Mouse (Mus musculus): Measurements from ENCODE around the gene Cep95. TPM values are rescaled to one million over a fixed set of nuclear protein-coding genes. Genes with fewer than 3 reads are reported as not detected.
"Not testable (repeated sequence)": the region's sequence is repeated elsewhere in the genome, so short reads cannot be mapped to it uniquely, and the experiment has no call there.

Cep95 gene
- polyA plus RNA-seq, 1 experiment from 2014 or later = 18.7 TPM

DNA sequence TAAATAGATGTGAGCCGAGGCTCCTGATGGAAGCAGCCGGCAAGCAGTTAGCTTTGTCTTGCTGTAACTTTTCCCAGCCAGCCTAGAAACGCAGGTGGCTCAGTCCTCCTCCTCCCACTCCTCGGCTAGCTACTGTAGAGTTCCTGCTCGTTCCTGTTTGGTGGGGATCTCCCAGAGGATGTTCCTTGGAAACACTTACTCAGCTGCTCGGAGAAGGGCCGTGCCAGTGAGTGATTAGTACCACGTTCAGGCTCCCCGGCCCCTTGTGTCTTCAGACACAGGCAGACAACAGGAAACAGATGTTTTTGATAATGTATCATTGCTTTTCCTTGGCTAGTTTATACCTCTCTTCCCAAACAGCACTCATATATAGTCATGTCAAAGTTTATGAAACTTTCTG is 6.6 kb downstream of the Cep95 start:
- Histone ChIP-seq H3K36me3 (replicated peaks) (peaks cover 90% of the 10 kb centered on the region), H3K4me1 (peaks cover 6% of the 10 kb centered on the region), H3K9me3 (peaks cover 7% of the 10 kb centered on the region; the same call in 1 of the 2 replicates), H3K27me3 (ENCODE audit: poor library complexity, severe bottlenecking) (no peaks in the 10 kb centered on the region), H3K27ac (no peak overlapping the region), H3K4me3 (no peak overlapping the region)
- DNase-seq (ENCODE audit: extremely low spot score, low spot score) = no peak
- WGBS = 62% methylated on average over 9 of the region's 9 CpGs

GRCm38 (mm10) chr11:106802069-106802627 is 13.1 kb downstream of the Cep95 start:
- Histone ChIP-seq H3K4me1 (no peaks in the 10 kb centered on the region), H3K27ac (no peak overlapping the region), H3K9me3 (peaks cover 7% of the 10 kb centered on the region; the same call in 1 of the 2 replicates), H3K27me3 (ENCODE audit: poor library complexity, severe bottlenecking) (no peaks in the 10 kb centered on the region), H3K4me3 (no peak overlapping the region), H3K36me3 (replicated peaks) (peaks cover 91% of the 10 kb centered on the region)
- WGBS = 94% methylated on average over 10 of the region's 10 CpGs
- DNase-seq (ENCODE audit: extremely low spot score, low spot score) = no peak

DNA sequence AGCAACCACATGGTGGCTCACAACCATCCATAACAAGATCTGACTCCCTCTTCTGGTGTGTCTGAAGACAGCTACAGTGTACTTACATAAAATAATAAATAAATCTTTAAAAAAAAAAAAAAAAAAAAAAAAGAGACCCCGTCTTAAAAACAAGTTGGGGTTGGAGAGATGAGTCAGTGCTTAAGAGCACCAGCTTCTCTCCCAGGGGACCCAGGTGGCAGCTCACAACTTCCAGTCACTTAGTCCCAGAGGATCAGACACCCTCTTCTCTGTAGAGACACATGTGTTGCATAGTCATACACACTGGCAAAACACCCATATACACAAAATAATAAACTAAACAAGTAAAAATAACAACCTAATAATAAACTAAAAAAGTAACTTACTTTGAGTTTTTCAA is 18.4 kb downstream of the Cep95 start:
- not testable (repeated sequence) for DNase-seq (ENCODE audit: extremely low spot score, low spot score); H3K4me1 ChIP-seq; H3K27ac ChIP-seq; H3K27me3 ChIP-seq (ENCODE audit: poor library complexity, severe bottlenecking); H3K4me3 ChIP-seq; H3K9me3 ChIP-seq
- peaks cover 86% of the 10 kb centered on the region for H3K36me3 ChIP-seq (replicated peaks)
- 75% methylated on average over 1 of the region's 1 CpGs for WGBS

DNA sequence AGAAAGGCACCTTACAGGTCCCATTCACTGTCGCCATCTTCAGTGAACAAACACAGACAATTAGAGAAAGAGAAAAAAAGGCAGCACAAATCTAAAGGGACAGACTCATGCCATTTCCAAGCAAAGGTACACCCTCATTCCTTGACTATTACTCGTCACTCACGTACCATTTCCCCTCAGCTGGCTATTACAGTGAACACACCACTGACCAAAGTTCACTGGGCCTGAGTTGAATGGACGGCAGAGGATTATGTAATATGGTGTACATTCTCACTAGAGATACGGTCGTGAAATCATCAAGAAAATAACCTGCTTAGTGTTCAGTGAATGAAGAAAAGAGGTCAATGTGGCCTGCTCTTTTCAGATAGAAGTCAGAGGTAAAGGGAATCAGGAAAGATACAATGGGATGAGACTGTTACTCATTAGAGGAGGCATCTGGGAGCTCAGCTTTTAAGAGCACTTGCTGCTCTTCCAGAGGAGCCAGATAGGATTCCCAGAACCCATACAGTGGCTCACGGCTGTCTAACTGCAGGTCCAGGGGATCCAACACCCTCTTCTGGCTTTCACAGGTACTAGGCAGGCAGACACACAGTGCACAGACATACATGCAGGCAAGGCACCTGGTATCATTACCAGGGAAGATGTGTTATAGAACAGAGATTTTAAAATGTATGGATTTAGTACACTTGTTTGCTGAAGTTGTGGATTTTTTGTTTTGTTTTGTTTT is 23.5 kb downstream of the Cep95 start:
- H3K4me3 ChIP-seq = no peak overlapping the region
- peaks cover 8% of the 10 kb centered on the region for H3K4me1 ChIP-seq
- H3K9me3 ChIP-seq = no peaks in the 10 kb centered on the region
- peaks cover 97% of the 10 kb centered on the region for H3K36me3 ChIP-seq (replicated peaks)
- no peak for DNase-seq (ENCODE audit: extremely low spot score, low spot score)
- no peak overlapping the region for H3K27ac ChIP-seq
- 92% methylated on average over 7 of the region's 7 CpGs for WGBS
- H3K27me3 ChIP-seq (ENCODE audit: poor library complexity, severe bottlenecking) = no peaks in the 10 kb centered on the region

- H3K4me1 ChIP-seq = peaks cover 8% of the 10 kb centered on the region; the same call in 1 of the 2 replicates
- no peak overlapping the region for H3K27ac ChIP-seq
- no peak for DNase-seq (ENCODE audit: extremely low spot score, low spot score)
- H3K9me3 ChIP-seq = no peaks in the 10 kb centered on the region
- no peaks in the 10 kb centered on the region for H3K27me3 ChIP-seq (ENCODE audit: poor library complexity, severe bottlenecking)
- H3K4me3 ChIP-seq = no peak overlapping the region
- peaks cover 100% of the 10 kb centered on the region for H3K36me3 ChIP-seq (replicated peaks)
- WGBS = 77% methylated on average over 14 of the region's 14 CpGs
These were observed 25.7 kb downstream of the Cep95 start for GRCm38 (mm10) chr11:106814601-106815320.

- Histone ChIP-seq H3K4me1 (peaks cover 8% of the 10 kb centered on the region; the same call in 1 of the 2 replicates), H3K27ac (no peak overlapping the region), H3K4me3 (no peak overlapping the region), H3K36me3 (replicated peaks) (peaks cover 100% of the 10 kb centered on the region), H3K27me3 (ENCODE audit: poor library complexity, severe bottlenecking) (no peaks in the 10 kb centered on the region), H3K9me3 (no peaks in the 10 kb centered on the region)
- WGBS = 93% methylated on average over 2 of the region's 2 CpGs
- DNase-seq (ENCODE audit: extremely low spot score, low spot score) = no peak
These were observed 26.3 kb downstream of the Cep95 start for GRCm38 (mm10) chr11:106815331-106815730.

DNA sequence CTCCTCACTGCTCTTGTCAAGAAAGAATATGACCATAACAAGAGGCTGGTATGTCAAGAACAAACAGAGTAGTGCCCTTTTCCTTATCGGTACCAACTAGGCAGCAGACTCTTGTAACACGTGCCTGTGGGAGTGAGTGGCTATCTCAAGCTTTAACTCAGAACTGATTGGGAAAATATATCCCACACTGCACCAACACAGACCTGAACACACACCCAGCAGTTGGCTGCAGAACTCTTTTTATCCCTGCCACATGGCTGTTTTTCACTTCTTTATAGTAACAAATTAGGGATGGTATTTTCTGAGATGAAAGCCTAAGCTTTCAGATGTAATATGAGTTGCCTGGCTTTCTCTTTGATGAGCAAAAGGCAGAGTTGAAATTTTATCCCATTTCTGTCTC is 26.7 kb downstream of the Cep95 start:
- no peaks in the 10 kb centered on the region for H3K9me3 ChIP-seq
- H3K4me3 ChIP-seq = no peak overlapping the region
- WGBS = 85% methylated on average over 2 of the region's 2 CpGs
- H3K36me3 ChIP-seq (replicated peaks) = peaks cover 100% of the 10 kb centered on the region
- no peak overlapping the region for H3K27ac ChIP-seq
- peaks cover 8% of the 10 kb centered on the region; the same call in 1 of the 2 replicates for H3K4me1 ChIP-seq
- no peaks in the 10 kb centered on the region for H3K27me3 ChIP-seq (ENCODE audit: poor library complexity, severe bottlenecking)
- no peak for DNase-seq (ENCODE audit: extremely low spot score, low spot score)

GRCm38 (mm10) chr11:106816316-106816715 is 27.3 kb downstream of the Cep95 start:
- Histone ChIP-seq H3K36me3 (replicated peaks) (peaks cover 100% of the 10 kb centered on the region), H3K9me3 (no peaks in the 10 kb centered on the region), H3K4me3 (no peak overlapping the region), H3K27ac (no peak overlapping the region), H3K27me3 (ENCODE audit: poor library complexity, severe bottlenecking) (no peaks in the 10 kb centered on the region), H3K4me1 (peaks cover 8% of the 10 kb centered on the region; the same call in 1 of the 2 replicates)
- DNase-seq (ENCODE audit: extremely low spot score, low spot score) = no peak
- WGBS = 82% methylated on average over 7 of the region's 7 CpGs

- WGBS = 90% methylated on average over 3 of the region's 3 CpGs
- no peak overlapping the region for H3K27ac ChIP-seq
- peaks cover 8% of the 10 kb centered on the region; the same call in 1 of the 2 replicates for H3K4me1 ChIP-seq
- DNase-seq (ENCODE audit: extremely low spot score, low spot score) = no peak
- H3K9me3 ChIP-seq = no peaks in the 10 kb centered on the region
- peaks cover 98% of the 10 kb centered on the region for H3K36me3 ChIP-seq (replicated peaks)
- H3K4me3 ChIP-seq = no peak overlapping the region
- no peaks in the 10 kb centered on the region for H3K27me3 ChIP-seq (ENCODE audit: poor library complexity, severe bottlenecking)
These were observed 28.1 kb downstream of the Cep95 start for GRCm38 (mm10) chr11:106817156-106817555.

DNA sequence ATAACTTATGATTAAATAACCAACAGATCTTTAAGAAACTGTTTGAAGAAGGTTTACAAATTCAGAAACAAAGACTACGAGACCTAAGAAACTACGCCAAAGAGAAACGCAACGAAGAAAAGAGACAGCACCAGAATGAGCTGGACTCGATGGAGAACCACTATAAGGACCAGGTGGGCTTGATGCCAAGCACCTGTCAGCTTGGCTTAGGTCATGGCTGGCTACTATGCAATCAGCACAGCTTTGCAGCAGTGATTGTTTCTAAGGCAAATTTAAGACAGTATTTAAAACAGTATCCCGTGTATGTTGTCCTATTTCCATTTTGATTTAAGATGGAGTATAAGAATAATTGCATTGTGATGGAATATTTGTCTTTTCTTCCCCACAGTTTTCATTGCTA is 28.8 kb downstream of the Cep95 start:
- no peak for DNase-seq (ENCODE audit: extremely low spot score, low spot score)
- no peaks in the 10 kb centered on the region for H3K27me3 ChIP-seq (ENCODE audit: poor library complexity, severe bottlenecking)
- 96% methylated on average over 6 of the region's 6 CpGs for WGBS
- H3K36me3 ChIP-seq (replicated peaks) = peaks cover 98% of the 10 kb centered on the region
- peaks cover 8% of the 10 kb centered on the region; the same call in 1 of the 2 replicates for H3K4me1 ChIP-seq
- no peak overlapping the region for H3K27ac ChIP-seq
- H3K9me3 ChIP-seq = no peaks in the 10 kb centered on the region
- no peak overlapping the region for H3K4me3 ChIP-seq

- Histone ChIP-seq H3K27ac (no peak overlapping the region), H3K27me3 (ENCODE audit: poor library complexity, severe bottlenecking) (no peaks in the 10 kb centered on the region), H3K4me3 (no peak overlapping the region), H3K9me3 (no peaks in the 10 kb centered on the region), H3K36me3 (replicated peaks) (peaks cover 98% of the 10 kb centered on the region), H3K4me1 (peaks cover 8% of the 10 kb centered on the region; the same call in 1 of the 2 replicates)
- WGBS = 94% methylated on average over 9 of the region's 9 CpGs
- no peak for DNase-seq (ENCODE audit: extremely low spot score, low spot score)
These were observed 29.3 kb downstream of the Cep95 start for GRCm38 (mm10) chr11:106818341-106818740.

DNA sequence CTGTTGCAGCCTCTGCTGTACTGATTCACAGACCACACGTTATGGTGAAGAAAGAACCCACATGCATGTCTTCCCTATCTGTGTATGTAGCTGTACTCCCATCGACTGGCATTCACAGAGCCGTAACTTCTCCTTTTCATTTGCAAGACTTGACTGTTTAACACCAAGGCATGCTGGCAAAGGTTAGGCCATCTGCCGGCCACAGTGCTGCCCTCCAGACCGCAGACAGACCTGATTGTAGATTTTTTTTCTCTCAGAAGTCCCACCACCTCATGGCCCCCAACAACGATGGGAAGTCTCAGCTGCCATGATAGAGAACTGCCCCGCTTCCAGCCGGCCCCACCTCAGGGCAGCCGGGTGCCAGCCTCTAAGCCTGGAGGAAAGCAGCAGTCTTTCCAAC is 30.5 kb downstream of the Cep95 start:
- H3K36me3 ChIP-seq (replicated peaks) = peaks cover 97% of the 10 kb centered on the region
- 95% methylated on average over 9 of the region's 9 CpGs for WGBS
- no peak for DNase-seq (ENCODE audit: extremely low spot score, low spot score)
- peaks cover 7% of the 10 kb centered on the region; the same call in 1 of the 2 replicates for H3K4me1 ChIP-seq
- H3K27ac ChIP-seq = no peak overlapping the region
- no peaks in the 10 kb centered on the region for H3K9me3 ChIP-seq
- no peak overlapping the region for H3K4me3 ChIP-seq
- no peaks in the 10 kb centered on the region for H3K27me3 ChIP-seq (ENCODE audit: poor library complexity, severe bottlenecking)

GRCm38 (mm10) chr11:106820252-106820651 is 31.2 kb downstream of the Cep95 start:
- no peak overlapping the region for H3K4me3 ChIP-seq
- no peak for DNase-seq (ENCODE audit: extremely low spot score, low spot score)
- H3K27ac ChIP-seq = no peak overlapping the region
- H3K4me1 ChIP-seq = 0 out of 2 replicates have a peak, but pooled peaks cover under 1% of the 10 kb centered on the region
- H3K36me3 ChIP-seq (replicated peaks) = peaks cover 97% of the 10 kb centered on the region
- WGBS = 93% methylated on average over 6 of the region's 6 CpGs
- no peaks in the 10 kb centered on the region for H3K9me3 ChIP-seq
- H3K27me3 ChIP-seq (ENCODE audit: poor library complexity, severe bottlenecking) = no peaks in the 10 kb centered on the region

All from forebrain, embryonic 10.5 days (tissue).